Mouse (Mus musculus): ENCODE data around the gene Tnni3k.

DNA sequence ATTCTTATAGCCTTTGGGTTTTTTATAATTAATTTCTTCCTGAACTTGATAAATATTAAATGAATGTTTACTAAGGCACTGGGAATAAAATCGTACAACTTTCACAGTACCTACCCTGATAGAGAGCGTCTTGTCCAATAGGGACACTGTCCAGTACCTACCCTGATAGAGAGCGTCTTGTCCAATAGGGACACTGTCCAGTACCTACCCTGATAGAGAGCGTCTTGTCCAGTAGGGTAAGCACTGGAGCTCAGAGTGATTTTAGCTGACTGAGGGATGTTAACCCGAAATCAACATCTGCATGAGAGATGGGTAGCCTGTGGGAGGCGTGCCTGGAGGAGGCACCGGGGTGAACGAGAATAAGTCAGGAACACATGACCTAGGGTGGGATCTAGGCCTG lies 130.3 kb downstream of the Tnni3k start:
- TF ChIP-seq CTCF (IDR thresholded peaks at IDR 0.05; ENCODE audit: borderline replicate concordance, insufficient read depth, low read length) (no peak), POLR2A (IDR thresholded peaks at IDR 0.05; ENCODE audit: low read depth, low read length) (no peak)
